Mouse (Mus musculus): Measurements from ENCODE around the gene Aldoart2.

DNA sequence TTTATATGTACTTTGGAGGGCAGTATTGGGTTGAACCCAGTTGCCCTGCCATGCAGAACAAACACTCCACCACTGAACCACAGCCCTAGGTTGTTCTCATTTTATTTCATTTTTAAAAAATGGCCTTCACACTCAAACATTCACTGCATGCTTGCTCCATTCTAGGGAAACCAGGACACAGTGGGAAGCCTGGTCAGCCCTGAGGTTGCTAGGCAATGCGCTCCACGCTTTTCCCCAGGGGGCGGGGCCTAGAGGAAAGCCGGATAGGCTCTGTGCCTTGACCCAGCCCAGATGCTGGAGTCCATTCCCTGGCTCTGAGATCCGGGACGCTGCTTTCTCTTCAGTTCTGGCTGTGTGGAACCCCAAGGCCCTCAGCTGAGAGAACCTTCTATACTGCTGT, 8.8 kb downstream of the Aldoart2 start:
- TF ChIP-seq POLR2A (IDR thresholded peaks at IDR 0.05; ENCODE audit: borderline replicate concordance, extremely low read depth, low read depth, low read length) (no peak), CTCF (IDR thresholded peaks at IDR 0.05; ENCODE audit: insufficient read depth, low read length) (no peak)
